Mouse (Mus musculus): Measurements from ENCODE around the gene Crat.

DNA sequence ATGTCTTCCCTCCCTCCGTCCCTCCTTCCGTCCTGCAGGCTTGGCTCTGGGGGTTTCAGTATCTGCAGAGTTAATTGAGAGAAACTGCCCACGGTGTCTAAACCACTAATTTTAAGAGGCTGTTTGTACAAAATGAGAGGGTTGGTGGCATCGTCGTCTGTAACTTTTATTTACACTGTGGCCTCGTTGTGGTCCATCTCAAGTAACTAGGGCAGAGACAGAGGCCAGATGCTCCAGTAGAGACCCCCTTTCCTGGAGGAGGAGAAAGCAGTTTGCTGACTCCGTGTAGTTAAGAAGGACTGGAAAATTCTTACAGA lies 994 bp upstream of the Crat start:
- TF ChIP-seq CTCF (IDR thresholded peaks at IDR 0.05; ENCODE audit: extremely low read depth, insufficient read depth, insufficient read length, insufficient replicate concordance) (no peak), POLR2A (IDR thresholded peaks at IDR 0.05; ENCODE audit: low read depth, low read length) (no peak)

All from spleen, adult 2 months (tissue).